Mouse (Mus musculus) embryonic fibroblast, embryonic 13.5 days (primary cell): ENCODE measurements around the gene G0s2. TPM values are rescaled to one million over a fixed set of nuclear protein-coding genes. Genes with fewer than 3 reads are reported as not detected.
"Not testable (repeated sequence)": the region's sequence is repeated elsewhere in the genome, so short reads cannot be mapped to it uniquely, and the experiment has no call there.

Experiments
- H3K27ac ChIP-seq: 2 replicates; pipeline ENCODE4 v1.5.1; 2012; ENCODE audit warnings: low read length, control low read depth, inconsistent platforms; ENCODE audit not compliant: insufficient read depth
- H3K4me1 ChIP-seq: 2 replicates; pipeline ENCODE4 v1.6.1; 2011; ENCODE audit warnings: low read length; ENCODE audit not compliant: control insufficient read depth, insufficient read depth
- H3K4me3 ChIP-seq: 2 replicates; pipeline ENCODE4 v1.5.1; 2011; ENCODE audit warnings: mild to moderate bottlenecking, control low read depth, low read length; ENCODE audit not compliant: insufficient read depth
- CTCF ChIP-seq: IDR thresholded peaks from 2 replicates; pipeline ENCODE4 v1.5.1; 2011; ENCODE audit warnings: mild to moderate bottlenecking, control low read depth, low read length, moderate library complexity, borderline replicate concordance; ENCODE audit not compliant: insufficient read depth
- POLR2A ChIP-seq: IDR thresholded peaks from 2 replicates; pipeline ENCODE4 v1.6.1; 2011; ENCODE audit warnings: low read depth, mild to moderate bottlenecking, control low read depth, low read length, moderate library complexity
- polyA plus RNA-seq: library from polyadenylated mRNA; stranded (reverse); fragments of >200 nt; gene quantifications from 2 replicates; pipeline ENCODE4 v1.2.4, GENCODE M21; 2011; ENCODE audit warnings: low read depth; ENCODE audit not compliant: missing spikeins, insufficient read length

Gene G0s2
- polyA plus RNA-seq, 1 experiment: 3.4 TPM

DNA sequence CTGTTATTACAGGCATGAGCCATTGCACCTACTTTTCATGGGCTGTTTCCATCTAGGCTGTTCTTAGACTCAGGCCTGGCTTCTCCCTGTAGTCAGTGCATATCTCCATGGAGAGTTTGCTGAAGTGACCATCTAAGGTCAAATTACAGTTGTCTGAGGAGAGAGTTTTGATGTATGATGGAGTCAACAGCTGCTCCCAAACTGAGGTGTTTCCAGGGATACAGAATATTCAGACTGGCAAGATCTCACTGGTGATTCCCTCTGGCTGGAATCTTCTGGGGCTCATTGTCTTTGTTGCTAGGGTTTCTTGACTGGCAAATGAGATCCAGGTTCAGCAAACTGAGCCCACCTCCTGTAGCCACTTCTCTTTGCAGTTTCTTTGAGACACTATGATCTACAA, 17.7 kb upstream of the G0s2 start:
- no peak for TF ChIP-seq CTCF
- TF ChIP-seq POLR2A: no peak
- no peaks in the 10 kb centered on the region for H3K4me1 ChIP-seq
- H3K4me3 ChIP-seq: no peak overlapping the region
- H3K27ac ChIP-seq: no peak overlapping the region

DNA sequence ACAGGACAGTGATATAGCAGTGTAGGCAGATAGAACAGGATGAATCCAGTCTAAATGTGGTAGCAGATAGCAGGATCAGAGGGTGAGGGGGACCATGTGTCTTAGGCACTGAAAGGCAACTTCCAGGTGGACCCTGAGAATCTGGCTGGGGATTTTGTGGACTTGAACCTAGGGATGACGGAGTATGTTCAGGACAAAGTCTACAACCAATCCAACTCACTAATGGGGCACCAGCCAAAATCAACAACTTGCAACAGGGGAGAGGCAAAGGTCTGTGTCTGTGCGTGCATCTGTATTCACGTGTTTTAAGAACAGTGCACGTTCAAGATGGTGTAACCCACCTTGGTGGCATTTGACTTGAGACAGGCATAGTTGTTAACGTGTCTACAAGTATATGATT, 16.9 kb upstream of the G0s2 start:
- Histone ChIP-seq H3K4me3 (no peak overlapping the region), H3K4me1 (no peaks in the 10 kb centered on the region), H3K27ac (no peak overlapping the region)
- TF ChIP-seq POLR2A: no peak
- TF ChIP-seq CTCF: no peak

DNA sequence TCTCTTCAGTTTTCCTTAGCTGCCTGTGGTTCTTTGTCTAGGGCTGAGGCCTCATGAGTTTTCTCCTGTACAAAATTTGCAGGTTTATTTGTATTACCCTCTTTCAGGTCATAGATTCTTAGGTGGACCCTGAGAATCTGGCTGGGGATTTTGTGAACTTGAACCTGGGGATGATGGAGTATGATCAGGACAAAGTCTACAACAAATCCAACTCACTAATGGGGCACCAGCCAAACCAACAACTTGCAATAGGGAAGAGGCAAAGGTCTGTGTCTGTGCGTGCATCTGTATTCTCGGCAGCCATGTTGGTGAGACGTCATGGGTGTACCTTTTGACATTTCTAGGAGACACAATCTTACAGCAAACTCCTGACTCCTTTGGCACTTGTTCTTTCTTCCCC, 16.1 kb upstream of the G0s2 start:
- TF ChIP-seq POLR2A: no peak
- TF ChIP-seq CTCF: no peak
- Histone ChIP-seq H3K4me3 (no peak overlapping the region), H3K4me1 (no peaks in the 10 kb centered on the region), H3K27ac (no peak overlapping the region)

DNA sequence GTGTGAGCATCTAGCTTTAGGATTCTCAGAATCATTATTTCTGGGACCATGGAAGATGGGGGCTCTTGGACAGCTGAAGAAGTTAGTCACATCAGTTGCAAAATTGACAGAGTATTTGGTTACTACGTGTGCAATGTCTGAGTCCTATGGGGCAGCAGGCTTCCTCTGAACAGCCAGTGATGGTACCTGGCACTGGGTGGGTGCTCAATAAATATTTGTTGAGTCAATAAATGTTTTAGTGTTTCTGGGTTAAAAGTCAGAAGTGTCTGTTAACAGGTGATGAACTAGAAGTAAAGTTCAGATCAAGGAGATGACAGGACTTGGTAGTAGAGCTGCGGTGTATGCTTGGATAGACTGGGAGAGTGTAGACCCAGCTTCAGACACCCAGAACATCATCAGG, 14.6 kb upstream of the G0s2 start:
- TF ChIP-seq POLR2A (no peak), CTCF (no peak)
- H3K27ac ChIP-seq: no peak overlapping the region
- H3K4me1 ChIP-seq: no peaks in the 10 kb centered on the region
- H3K4me3 ChIP-seq: no peak overlapping the region

DNA sequence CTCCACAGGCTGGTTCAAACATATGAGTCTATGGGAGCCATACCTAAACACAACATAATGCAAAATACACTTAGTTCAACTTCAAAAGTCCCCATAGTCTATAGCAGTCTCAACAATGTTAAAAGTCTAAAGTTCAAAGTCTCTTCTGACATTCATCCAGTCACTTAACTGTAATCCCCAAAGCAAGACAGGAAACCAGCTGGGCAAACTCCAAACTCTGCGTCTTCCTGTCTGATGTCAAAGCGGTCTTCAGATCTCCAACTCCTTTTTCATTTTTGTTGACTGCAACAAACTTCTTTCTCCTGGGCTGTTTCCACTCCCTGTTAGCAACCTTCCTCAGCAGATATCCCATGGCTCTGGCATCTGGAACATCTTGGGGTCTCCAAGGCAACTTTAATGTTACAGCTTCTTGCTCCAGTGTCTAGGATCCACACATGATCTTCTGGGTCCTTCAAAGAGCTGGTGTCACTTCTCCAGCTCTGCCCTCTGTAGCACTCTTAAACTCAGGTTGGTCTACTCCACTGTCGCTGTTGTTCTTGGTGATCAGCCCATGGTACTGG, 12.8 kb upstream of the G0s2 start:
- H3K27ac ChIP-seq, H3K4me1 ChIP-seq, H3K4me3 ChIP-seq: not testable (repeated sequence)

DNA sequence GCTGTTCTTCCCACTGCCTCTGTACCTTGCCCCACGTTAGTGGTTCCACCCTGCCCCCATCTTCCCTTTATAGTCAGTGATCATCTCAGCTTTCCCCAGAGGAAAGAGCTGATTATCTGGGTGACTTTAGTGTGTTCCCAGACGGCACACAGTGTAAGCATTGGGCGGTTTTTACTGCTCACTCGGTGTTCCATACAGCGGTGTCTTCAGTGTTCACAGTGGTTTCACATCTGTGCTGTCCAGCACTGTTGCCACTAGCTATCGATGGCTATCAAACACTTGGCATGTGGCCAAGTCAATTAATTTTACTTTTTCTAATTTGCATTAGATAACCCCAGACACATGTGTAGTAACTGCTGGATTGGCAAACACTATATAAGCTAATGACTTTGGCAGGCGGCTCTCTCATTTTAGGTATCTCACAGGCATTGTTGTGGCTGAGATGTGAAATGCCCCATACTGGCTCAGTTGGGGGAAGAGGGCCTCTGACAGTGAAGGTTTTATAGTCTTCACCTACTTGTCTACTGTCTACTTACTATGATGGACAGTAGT, 11.3 kb upstream of the G0s2 start:
- TF ChIP-seq POLR2A: no peak
- no peak for TF ChIP-seq CTCF
- H3K27ac ChIP-seq: no peak overlapping the region
- no peaks in the 10 kb centered on the region for H3K4me1 ChIP-seq

DNA sequence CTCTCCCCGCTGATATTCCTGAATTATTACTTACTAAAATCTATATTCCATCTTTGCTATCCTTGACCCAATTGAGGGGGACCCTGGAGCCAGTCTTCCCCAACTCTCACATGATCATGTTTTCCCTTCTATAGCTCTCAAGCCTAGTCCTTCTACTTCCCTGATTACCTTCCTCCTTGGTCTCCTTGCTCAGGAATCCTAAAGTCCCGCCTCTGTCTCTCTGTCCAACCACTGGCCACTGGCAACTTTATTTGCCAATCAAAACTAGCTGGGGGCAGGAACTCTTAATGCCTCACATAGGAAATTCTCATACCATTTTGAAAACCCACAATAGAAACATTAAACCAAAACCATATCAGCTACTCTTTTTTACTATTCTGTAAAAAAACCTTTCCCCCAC, 8.3 kb upstream of the G0s2 start:
- TF ChIP-seq POLR2A: no peak
- no peak for TF ChIP-seq CTCF
- no peak overlapping the region for H3K4me3 ChIP-seq
- no peaks in the 10 kb centered on the region for H3K4me1 ChIP-seq
- no peak overlapping the region for H3K27ac ChIP-seq

More for the DNA sequence above, 11.3 kb upstream of the G0s2 start:
- no peak overlapping the region for H3K4me3 ChIP-seq

DNA sequence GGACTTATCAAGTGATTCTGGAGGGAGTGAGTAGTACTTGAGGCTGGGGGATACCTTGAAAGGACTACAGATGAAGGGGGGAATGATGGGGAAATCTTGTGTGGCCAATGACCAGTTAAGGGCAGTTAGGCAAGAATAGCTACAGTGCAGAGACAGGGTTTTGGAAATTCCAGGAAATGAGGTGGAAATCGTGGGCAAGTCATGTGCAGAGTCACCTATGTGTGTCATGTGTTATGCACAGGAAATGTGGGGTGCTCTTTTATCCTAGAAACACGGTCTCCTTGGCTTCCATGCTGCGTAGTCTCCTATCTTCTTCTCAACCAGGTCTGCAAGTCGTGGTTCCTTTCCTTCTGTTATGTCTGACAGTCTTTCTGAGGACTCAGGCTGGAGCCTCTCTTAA, 6.5 kb upstream of the G0s2 start:
- no peak overlapping the region for H3K27ac ChIP-seq
- H3K4me1 ChIP-seq: no peaks in the 10 kb centered on the region
- H3K4me3 ChIP-seq: no peak overlapping the region
- no peak for TF ChIP-seq POLR2A

DNA sequence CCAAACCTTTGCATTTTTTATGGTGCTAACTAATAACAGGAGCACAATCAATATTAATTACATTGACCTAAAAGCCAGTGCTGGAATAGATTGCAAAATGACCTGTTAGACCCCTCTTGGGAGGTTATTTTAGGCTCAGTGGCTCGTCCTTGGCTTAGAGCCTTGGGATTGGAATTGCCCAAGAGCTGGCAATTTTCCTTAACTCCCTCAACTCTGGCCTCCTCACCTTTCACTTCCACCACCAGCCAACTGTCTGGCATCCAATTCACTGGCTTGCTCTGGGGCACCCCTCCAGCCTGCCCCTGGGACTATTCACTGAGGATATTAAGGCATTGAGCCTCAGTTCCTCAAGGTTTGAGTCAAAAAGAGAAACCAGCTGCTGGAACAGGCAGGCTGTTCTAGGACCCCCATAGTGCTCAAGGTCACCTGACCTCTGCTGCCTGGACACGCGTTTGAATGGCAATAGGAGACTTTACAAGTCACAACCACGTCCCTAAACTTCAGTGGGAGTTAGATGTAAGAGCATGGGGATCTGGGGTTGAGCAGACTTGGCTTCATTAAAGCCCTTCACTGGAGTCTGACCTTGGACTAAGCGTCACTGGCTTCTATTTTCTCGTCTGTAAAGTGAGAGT, 5.5 kb upstream of the G0s2 start:
- TF ChIP-seq POLR2A (no peak), CTCF (no peak)
- no peak overlapping the region for H3K4me3 ChIP-seq
- no peak overlapping the region for H3K27ac ChIP-seq
- no peaks in the 10 kb centered on the region for H3K4me1 ChIP-seq

DNA sequence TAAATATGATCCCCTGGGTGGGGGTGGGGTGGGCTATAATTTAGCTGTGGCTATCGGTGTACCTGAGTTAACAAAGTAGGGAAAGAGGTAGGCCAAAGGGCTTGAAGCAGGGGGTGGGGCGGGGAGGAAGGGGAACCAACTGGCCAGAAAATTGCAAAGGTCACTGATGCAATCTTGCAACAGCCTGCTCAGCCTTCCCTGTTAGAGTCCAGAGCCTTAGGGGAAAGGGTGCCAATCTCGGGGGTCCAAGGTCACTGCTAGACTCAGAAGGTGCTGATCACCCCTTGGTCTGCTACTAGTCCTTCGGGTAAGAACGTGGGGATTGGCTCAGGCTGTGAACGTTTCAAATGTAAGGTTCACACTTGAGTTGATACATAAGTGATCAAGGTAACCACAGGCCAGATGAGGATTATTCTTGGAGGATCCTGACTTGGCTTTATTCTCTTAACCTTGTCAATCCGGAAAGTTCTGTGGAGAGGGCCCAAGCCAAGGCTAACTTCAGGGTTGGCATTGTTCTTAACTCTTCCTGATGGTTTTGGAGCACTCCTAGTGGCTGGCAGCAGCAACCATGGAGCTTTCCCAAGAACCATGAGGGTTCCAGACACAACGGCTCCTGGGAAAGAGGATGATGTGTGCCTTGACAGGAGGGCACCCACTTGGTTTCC, 1.5 kb upstream of the G0s2 start:
- H3K4me1 ChIP-seq: no peaks in the 10 kb centered on the region
- no peak for TF ChIP-seq POLR2A
- no peak for TF ChIP-seq CTCF
- no peak overlapping the region for H3K4me3 ChIP-seq
- H3K27ac ChIP-seq: no peak overlapping the region
